Mouse (Mus musculus) CH12.LX (cell line): ENCODE measurements around the gene Fbxl18. TPM values are rescaled to one million over a fixed set of nuclear protein-coding genes. Genes with fewer than 3 reads are reported as not detected.

ENCODE experiments used
- DNase-seq: peaks from one replicate; pipeline ENCODE4 v3.0.0-alpha.2; 2013; ENCODE audit errors: extremely low read depth
- H3K27ac ChIP-seq: 2 replicates; pipeline ENCODE4 v1.5.1; 2012; ENCODE audit warnings: low read depth, mild to moderate bottlenecking, control low read depth, moderate library complexity; ENCODE audit not compliant: insufficient read depth
- H3K27me3 ChIP-seq: replicated peaks from 2 replicates; pipeline ENCODE3; 2012; ENCODE audit warnings: inconsistent platforms
- H3K36me3 ChIP-seq, 2 experiments: replicated peaks in 1 of 2; 2 replicates each; pipeline versions ENCODE3 to v1.6.1; 2012; ENCODE audit warnings: inconsistent platforms in 1 of 2, low read length in 1 of 2, mild to moderate bottlenecking in 1 of 2, mixed read lengths in 1 of 2, moderate library complexity in 1 of 2; ENCODE audit not compliant: control insufficient read depth in 1 of 2, insufficient read depth in 1 of 2
- H3K4me1 ChIP-seq, 2 experiments: 2 replicates each; pipeline ENCODE4 v1.6.1; 2012; ENCODE audit warnings: inconsistent platforms in 1 of 2, moderate library complexity in 1 of 2; ENCODE audit not compliant: insufficient read depth in 2 of 2, control insufficient read depth in 1 of 2
- H3K4me2 ChIP-seq: 2 replicates; pipeline ENCODE4 v1.6.1; 2012; ENCODE audit warnings: low read depth, mild to moderate bottlenecking, control low read depth; ENCODE audit not compliant: poor library complexity, insufficient read depth, severe bottlenecking
- H3K4me3 ChIP-seq, 3 experiments: fragments of 150-350 bp in 1 of 3; sonication (generic) in 1 of 3; replicated peaks in 1 of 3; 2 replicates each; pipeline versions ENCODE3 to v1.5.1; 2011 to 2012; ENCODE audit warnings: low read depth in 2 of 3, low read length in 2 of 3, mild to moderate bottlenecking in 2 of 3, moderate library complexity in 2 of 3, control low read depth in 1 of 3, improper control_type of control experiment in 1 of 3, inconsistent platforms in 1 of 3, mixed read lengths in 1 of 3; ENCODE audit not compliant: poor library complexity in 1 of 3
- H3K79me2 ChIP-seq: replicated peaks from 2 replicates; pipeline ENCODE4 v1.6.1; 2012; ENCODE audit warnings: mild to moderate bottlenecking, moderate library complexity; ENCODE audit not compliant: control insufficient read depth, poor library complexity, insufficient read depth, severe bottlenecking; ENCODE audit errors: extremely low read depth
- H3K9ac ChIP-seq: 2 replicates; pipeline ENCODE4 v1.6.1; 2012; ENCODE audit warnings: low read depth, mild to moderate bottlenecking, control low read depth, moderate library complexity; ENCODE audit not compliant: insufficient read depth
- H3K9me3 ChIP-seq: replicated peaks from 2 replicates; pipeline ENCODE3; 2012; ENCODE audit warnings: low read length, inconsistent platforms, mixed read lengths
- CHD1 ChIP-seq: IDR thresholded peaks from 2 replicates; pipeline ENCODE4 v1.6.1; 2012; ENCODE audit warnings: low read depth, low read length, improper control_type of control experiment, inconsistent platforms
- CHD2 ChIP-seq: IDR thresholded peaks from 2 replicates; pipeline ENCODE4 v1.6.1; 2011; ENCODE audit warnings: low read length, improper control_type of control experiment
- ELF1 ChIP-seq: IDR thresholded peaks from 2 replicates; pipeline ENCODE4 v1.6.1; 2014; ENCODE audit warnings: low read depth, mild to moderate bottlenecking, inconsistent platforms, low read length, improper control_type of control experiment
- EP300 ChIP-seq: IDR thresholded peaks from 2 replicates; pipeline ENCODE4 v1.6.1; 2011; ENCODE audit warnings: low read length, improper control_type of control experiment
- GABPA ChIP-seq: IDR thresholded peaks from 2 replicates; pipeline ENCODE4 v1.6.1; 2012; ENCODE audit warnings: low read depth, low read length, improper control_type of control experiment, inconsistent platforms; ENCODE audit not compliant: insufficient replicate concordance
- IRF4 ChIP-seq: IDR thresholded peaks from 2 replicates; pipeline ENCODE4 v1.6.1; 2014; ENCODE audit warnings: low read depth, mild to moderate bottlenecking, inconsistent platforms, low read length, improper control_type of control experiment
- JUND ChIP-seq: conservative IDR thresholded peaks from 2 replicates; pipeline ENCODE4 v1.6.1; 2011; ENCODE audit warnings: low read depth, low read length, improper control_type of control experiment
- MAFK ChIP-seq: IDR thresholded peaks from 2 replicates; pipeline ENCODE4 v1.6.1; 2011; ENCODE audit warnings: low read length, improper control_type of control experiment; ENCODE audit not compliant: insufficient replicate concordance
- MAX ChIP-seq: IDR thresholded peaks from 2 replicates; pipeline ENCODE4 v1.6.1; 2011; ENCODE audit warnings: low read length, improper control_type of control experiment
- MAZ ChIP-seq: IDR thresholded peaks from 2 replicates; pipeline ENCODE4 v1.6.1; 2012; ENCODE audit warnings: low read depth, mild to moderate bottlenecking, inconsistent platforms, low read length, improper control_type of control experiment, moderate library complexity
- MEF2A ChIP-seq: IDR thresholded peaks from 2 replicates; pipeline ENCODE4 v1.6.1; 2014; ENCODE audit warnings: low read depth, mild to moderate bottlenecking, inconsistent platforms, low read length, improper control_type of control experiment, borderline replicate concordance
- MYC ChIP-seq: IDR thresholded peaks from 2 replicates; pipeline ENCODE4 v1.6.1; 2011; ENCODE audit warnings: low read depth, mild to moderate bottlenecking, improper control_type of control experiment, low read length
- POLR2A ChIP-seq: IDR thresholded peaks from 2 replicates; pipeline ENCODE4 v1.6.1; 2011; ENCODE audit warnings: low read depth, mild to moderate bottlenecking, improper control_type of control experiment, low read length
- SMC3 ChIP-seq: IDR thresholded peaks from 2 replicates; pipeline ENCODE4 v1.6.1; 2011; ENCODE audit warnings: low read depth, low read length, improper control_type of control experiment
- TCF12 ChIP-seq: IDR thresholded peaks from 2 replicates; pipeline ENCODE4 v1.6.1; 2014; ENCODE audit warnings: low read depth, mild to moderate bottlenecking, inconsistent platforms, low read length, improper control_type of control experiment
- ZC3H11A ChIP-seq: IDR thresholded peaks from 2 replicates; pipeline ENCODE4 v1.6.1; 2012; ENCODE audit warnings: low read depth, mild to moderate bottlenecking, inconsistent platforms, low read length, improper control_type of control experiment
- ZMIZ1 ChIP-seq: IDR thresholded peaks from 2 replicates; pipeline ENCODE4 v1.6.1; 2012; ENCODE audit warnings: low read depth, mild to moderate bottlenecking, inconsistent platforms, low read length, improper control_type of control experiment
- ZNF384 ChIP-seq: IDR thresholded peaks from 2 replicates; pipeline ENCODE4 v1.6.1; 2012; ENCODE audit warnings: low read depth, low read length, improper control_type of control experiment, inconsistent platforms
- dilution Hi-C: fragments of 300-500 bp; cut with MboI; formaldehyde crosslinking; loops from 2 replicates; pipeline ENCODE4 v1.14.3; 2020; ENCODE audit warnings: low sequenced_read_pairs; ENCODE audit not compliant: extremely low pct_unique_long_range_greater_than_20kb, extremely low pct_ligation_motif_present
- in situ Hi-C: fragments of 300-500 bp; cut with MboI; formaldehyde crosslinking; loops from 3 replicates; pipeline ENCODE4 v1.14.3; 2019; ENCODE audit warnings: low sequenced_read_pairs, low pct_ligation_motif_present, low pct_unique_long_range_greater_than_20kb, mixed read lengths
- polyA plus RNA-seq: library from polyadenylated mRNA; unstranded; fragments of >175 nt; gene quantifications from 2 replicates; pipeline ENCODE4 v1.2.1, GENCODE M21; 2012; ENCODE audit warnings: low read depth; ENCODE audit not compliant: insufficient read length
- total RNA-seq, 2 experiments: library from RNA; depleted of rRNA; stranded (reverse); fragments of 300-350 nt in 1 of 2; fragments of >200 nt in 1 of 2; gene quantifications; 2 replicates each; pipeline ENCODE4 v1.2.3; 2012 to 2014

The Fbxl18 gene
- total and polyA plus RNA-seq, 3 experiments = 3.7 to 6.4 (median 5.5) TPM

- no peak for TF ChIP-seq JUND
- TF ChIP-seq ZMIZ1 = no peak
- no peak for TF ChIP-seq GABPA
- TF ChIP-seq MAZ = 0 out of 2 replicates have a peak, but pooled peaks have one; percentile 26
- peak; percentile 70 for TF ChIP-seq ZNF384
- TF ChIP-seq EP300 = 0 out of 2 replicates have a peak, but pooled peaks have one; percentile 13
- TF ChIP-seq MYC = 0 out of 2 replicates have a peak, but pooled peaks have one; percentile 26
- peak; percentile 40; the same call in 1 of the 2 replicates for TF ChIP-seq POLR2A
- TF ChIP-seq ELF1 = no peak
- TF ChIP-seq MEF2A = peak; percentile 49; the same call in 1 of the 2 replicates
- TF ChIP-seq SMC3 = peak; percentile 97
- no peak for TF ChIP-seq CHD1
- peak; percentile 83 for TF ChIP-seq ZC3H11A
- no peak for TF ChIP-seq TCF12
- no peak for TF ChIP-seq MAX
- TF ChIP-seq, all 38 proteins: peak for 15
These were observed 37.0 kb upstream of the Fbxl18 start (continued) for GRCm38 (mm10) chr5:142932084-142932685.

- Histone ChIP-seq H3K9ac (no peak overlapping the region), H3K4me1 (peaks cover 14 to 54% of the 10 kb centered on the region in 2 experiments)
These were observed 36.1 kb upstream of the Fbxl18 start for GRCm38 (mm10) chr5:142931241-142931745.

DNA sequence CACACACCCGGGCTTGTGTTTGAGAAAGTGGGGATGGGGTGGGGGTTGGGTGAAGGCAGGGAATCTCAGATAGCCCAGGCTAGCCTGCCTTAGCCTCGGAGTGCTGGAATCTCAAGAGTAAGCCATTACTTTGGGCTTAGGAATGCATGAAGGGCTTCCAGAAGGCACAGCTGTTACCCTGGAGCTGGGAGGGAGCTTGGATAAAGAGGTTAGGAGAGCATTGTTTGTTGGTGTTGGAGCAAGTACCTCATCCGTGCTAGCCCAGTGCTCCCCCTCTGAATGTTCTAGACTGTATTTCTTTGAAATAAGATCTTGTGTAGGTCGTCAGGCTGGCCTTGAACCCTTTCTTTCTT is 34.2 kb upstream of the Fbxl18 start:
- Histone ChIP-seq H3K4me1 (peaks cover 13 to 65% of the 10 kb centered on the region in 2 experiments; a peak in 3 of 4 replicates), H3K9me3 (no peaks in the 10 kb centered on the region), H3K27me3 (no peaks in the 10 kb centered on the region), H3K4me2 (peak overlapping the region; percentile 25), H3K9ac (peak overlapping the region; percentile 70), H3K27ac (peak overlapping the region; percentile 11; the same call in 1 of the 2 replicates)
- in situ Hi-C loops = loop anchor here (25.0 kb wide), 1 partner anchor 358 kb away; the partner anchor contains the start of gene Zfp853
- TF ChIP-seq ZNF384 (peak; percentile 35; the same call in 1 of the 2 replicates), MAZ (no peak), CHD2 (peak; percentile 8; the same call in 1 of the 2 replicates), MYC (no peak), MAFK (no peak), IRF4 (no peak)
- TF ChIP-seq, all 38 proteins: peak for 2
- H3K4me3 ChIP-seq = peak overlapping the region; percentile 60 to 62 (median 61)
- dilution Hi-C loops = no loop called here
- DNase-seq = no peak
- H3K79me2 ChIP-seq = no peaks in the 10 kb centered on the region
- no peaks in the 10 kb centered on the region for H3K36me3 ChIP-seq

More at GRCm38 (mm10) chr5:142931241-142931745, 36.1 kb upstream of the Fbxl18 start:
- Histone ChIP-seq H3K79me2 (no peaks in the 10 kb centered on the region), H3K9me3 (no peaks in the 10 kb centered on the region), H3K4me2 (0 out of 2 replicates have a peak overlapping the region, but pooled peaks have one; percentile 86), H3K36me3 (no peaks in the 10 kb centered on the region), H3K4me3 (no peak overlapping the region), H3K27me3 (no peaks in the 10 kb centered on the region), H3K27ac (no peak overlapping the region)
- no peak for DNase-seq
- TF ChIP-seq ZMIZ1 (no peak), ELF1 (no peak), CHD2 (no peak)
- dilution Hi-C loops = no loop called here
- in situ Hi-C loops = loop anchor here (5.0 to 25.0 kb wide), 2 partner anchors 44 to 356 kb away; partner anchors contain the start of gene Zfp853
